Mouse (Mus musculus): ENCODE results near the gene Skap1. TPM values are rescaled to one million over a fixed set of nuclear protein-coding genes. Genes with fewer than 3 reads are reported as not detected.

Skap1 gene
- polyA plus RNA-seq, 2 experiments = 0.11 to 0.14 TPM

DNA sequence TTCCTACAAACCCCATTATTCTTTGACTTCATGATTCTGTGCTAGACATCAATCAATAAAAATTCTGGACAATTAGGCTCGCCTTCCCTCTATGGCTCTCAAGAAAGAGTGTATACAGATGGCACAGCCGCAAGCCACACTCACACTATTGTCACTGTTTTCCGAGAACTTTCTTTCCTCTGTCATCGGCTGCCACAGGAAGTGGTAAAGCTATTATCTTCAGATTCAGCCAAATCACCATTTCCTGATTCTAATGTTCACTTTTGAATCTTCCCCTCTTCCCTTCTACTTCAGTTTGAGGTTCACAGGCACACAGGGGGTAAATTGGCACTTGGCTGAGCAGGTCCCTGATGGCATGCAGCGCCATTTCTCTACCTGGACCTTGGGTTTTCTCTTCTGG, 9.3 kb upstream of the Skap1 start:
- Histone ChIP-seq H3K36me3 (replicated peaks; ENCODE audit: control insufficient read depth, insufficient read depth, low read depth) (no peaks in the 10 kb centered on the region), H3K9ac (replicated peaks) (no peak overlapping the region), H3K4me2 (ENCODE audit: low read depth) (no peak overlapping the region), H3K9me3 (ENCODE audit: control insufficient read depth, low read length) (no peaks in the 10 kb centered on the region), H3K4me3 (ENCODE audit: insufficient read depth in 1 of 2, low read depth in 2 of 2, low read length in 2 of 2) (no peak overlapping the region), H3K27ac (no peak overlapping the region), H3K4me1 (replicated peaks; ENCODE audit: control insufficient read depth in 2 of 2, insufficient read depth in 2 of 2, low read length in 1 of 2) (no peaks in the 10 kb centered on the region), H3K27me3 (ENCODE audit: control insufficient read depth, insufficient read depth, low read length) (peaks cover 7% of the 10 kb centered on the region)
- ATAC-seq (ENCODE audit: insufficient read depth) (no peak), DNase-seq (ENCODE audit: low read depth in 3 of 3, low spot score in 3 of 3) (no peak)
- TF ChIP-seq EP300 (IDR thresholded peaks at IDR 0.05; ENCODE audit: low read depth) (no peak), CTCF (IDR thresholded peaks at IDR 0.05; ENCODE audit: low read depth) (no peak)
- 7% methylated on average over 5 of the region's 5 CpGs for WGBS (ENCODE audit: insufficient replicate concordance)

DNA sequence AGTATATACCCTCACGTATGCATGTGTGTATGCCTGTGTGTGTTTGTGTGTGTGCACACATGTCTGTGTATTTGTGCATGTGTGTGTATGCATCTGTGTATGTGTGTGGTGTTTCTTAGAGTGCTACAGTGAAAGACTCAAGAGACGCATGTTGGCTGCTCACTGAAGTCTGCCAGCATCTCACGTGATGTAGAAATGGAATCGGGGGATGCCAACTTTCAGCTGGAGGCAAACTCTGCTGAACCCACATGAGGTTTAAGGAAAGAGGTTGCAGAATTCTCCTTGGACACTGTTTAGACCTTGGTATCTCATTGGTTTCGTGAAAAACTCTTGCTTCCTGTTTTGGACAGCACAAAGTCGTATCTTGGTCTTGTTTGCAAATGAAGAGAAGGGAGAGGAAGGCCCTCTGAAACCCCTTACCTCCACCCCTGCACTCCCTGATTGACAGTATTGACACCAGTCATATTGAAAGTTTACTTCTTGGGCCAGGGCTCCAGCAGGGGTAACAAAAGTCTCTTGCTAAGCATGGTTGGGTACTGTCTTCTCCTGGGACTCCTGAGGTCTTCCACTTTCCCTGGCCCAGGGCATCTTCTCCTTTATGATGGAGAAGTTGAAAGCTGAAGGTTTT, 8.6 kb upstream of the Skap1 start:
- Histone ChIP-seq H3K27me3 (ENCODE audit: control insufficient read depth, insufficient read depth, low read length) (peaks cover 7% of the 10 kb centered on the region), H3K27ac (no peak overlapping the region), H3K4me1 (replicated peaks; ENCODE audit: control insufficient read depth in 2 of 2, insufficient read depth in 2 of 2, low read length in 1 of 2) (no peaks in the 10 kb centered on the region), H3K9me3 (ENCODE audit: control insufficient read depth, low read length) (no peaks in the 10 kb centered on the region), H3K4me2 (ENCODE audit: low read depth) (no peak overlapping the region), H3K9ac (replicated peaks) (no peak overlapping the region), H3K4me3 (ENCODE audit: insufficient read depth in 1 of 2, low read depth in 2 of 2, low read length in 2 of 2) (no peak overlapping the region), H3K36me3 (replicated peaks; ENCODE audit: control insufficient read depth, insufficient read depth, low read depth) (no peaks in the 10 kb centered on the region)
- TF ChIP-seq CTCF (IDR thresholded peaks at IDR 0.05; ENCODE audit: low read depth) (no peak), EP300 (IDR thresholded peaks at IDR 0.05; ENCODE audit: low read depth) (no peak)
- ATAC-seq (ENCODE audit: insufficient read depth) (no peak), DNase-seq (ENCODE audit: low read depth in 3 of 3, low spot score in 3 of 3) (no peak)
- WGBS (ENCODE audit: insufficient replicate concordance) = 50% methylated on average over 6 of the region's 6 CpGs

DNA sequence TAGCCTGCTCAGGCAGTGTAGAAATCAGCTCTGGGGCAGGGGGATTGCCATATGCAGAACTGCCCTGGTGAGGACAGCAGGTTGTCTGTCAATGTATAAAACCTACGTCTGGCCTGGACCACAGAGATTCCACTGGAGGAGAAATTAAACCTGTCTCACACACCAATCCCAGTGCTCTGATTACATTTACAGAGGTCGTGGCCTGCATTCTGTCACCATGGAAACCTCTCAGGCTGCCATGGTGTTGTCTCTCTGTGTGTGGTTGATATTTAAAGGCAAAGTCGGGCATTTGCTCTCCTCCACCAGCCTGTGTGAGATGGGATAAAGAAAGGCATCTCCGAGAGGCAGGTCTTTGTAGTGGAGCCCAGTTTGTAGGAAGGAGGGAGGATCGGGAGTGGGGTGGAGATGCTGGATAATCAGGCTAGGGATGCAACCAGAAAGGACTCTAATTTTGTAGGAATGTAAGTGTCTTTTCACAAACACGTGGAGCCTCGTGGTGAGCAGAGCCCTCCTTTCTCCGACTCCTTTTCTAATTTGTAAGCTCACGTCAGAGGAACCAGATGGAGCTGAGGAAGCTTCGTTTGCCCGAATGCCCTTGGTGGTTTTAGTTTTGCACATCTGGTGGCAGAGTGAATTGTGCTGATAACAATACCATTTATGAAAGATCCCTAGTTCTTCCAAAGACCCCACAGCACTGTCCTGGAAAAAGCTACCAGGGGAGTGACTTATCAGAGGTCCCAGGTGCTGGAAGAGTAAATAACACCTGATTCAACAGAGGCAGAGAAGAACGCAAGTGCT, 7.7 kb upstream of the Skap1 start:
- ATAC-seq (ENCODE audit: insufficient read depth) (no peak), DNase-seq (ENCODE audit: low read depth in 3 of 3, low spot score in 3 of 3) (no peak)
- no peak overlapping the region for H3K27ac ChIP-seq
- TF ChIP-seq EP300 (IDR thresholded peaks at IDR 0.05; ENCODE audit: low read depth) = no peak
- no peak for TF ChIP-seq CTCF (IDR thresholded peaks at IDR 0.05; ENCODE audit: low read depth)
- H3K36me3 ChIP-seq (replicated peaks; ENCODE audit: control insufficient read depth, insufficient read depth, low read depth) = no peaks in the 10 kb centered on the region
- H3K4me3 ChIP-seq (ENCODE audit: insufficient read depth in 1 of 2, low read depth in 2 of 2, low read length in 2 of 2) = no peak overlapping the region
- peaks cover 9% of the 10 kb centered on the region for H3K27me3 ChIP-seq (ENCODE audit: control insufficient read depth, insufficient read depth, low read length)
- no peaks in the 10 kb centered on the region for H3K9me3 ChIP-seq (ENCODE audit: control insufficient read depth, low read length)
- no peak overlapping the region for H3K4me2 ChIP-seq (ENCODE audit: low read depth)
- WGBS (ENCODE audit: insufficient replicate concordance) = 11% methylated on average over 12 of the region's 12 CpGs
- H3K9ac ChIP-seq (replicated peaks) = no peak overlapping the region
- H3K4me1 ChIP-seq (replicated peaks; ENCODE audit: control insufficient read depth in 2 of 2, insufficient read depth in 2 of 2, low read length in 1 of 2) = no peaks in the 10 kb centered on the region

DNA sequence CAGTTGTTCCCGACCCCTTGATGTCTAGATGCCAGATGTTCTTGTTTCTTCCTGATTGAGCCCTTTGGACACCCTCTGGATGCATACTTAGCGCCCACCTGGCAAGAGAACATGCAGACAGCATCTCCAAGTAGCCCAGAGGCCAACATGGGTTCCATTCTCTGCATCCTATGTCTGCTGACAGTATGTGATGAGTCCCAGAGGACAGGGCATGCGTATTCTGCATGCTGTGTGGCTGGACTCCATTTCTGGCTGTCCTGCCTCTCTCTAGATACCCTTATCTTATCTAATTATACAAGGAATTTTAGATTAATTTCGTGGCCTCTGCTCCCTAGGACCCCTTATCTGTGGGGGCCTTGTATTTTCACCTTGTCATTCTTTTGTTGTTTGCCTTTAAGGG, 2.6 kb upstream of the Skap1 start:
- Histone ChIP-seq H3K27me3 (ENCODE audit: control insufficient read depth, insufficient read depth, low read length) (peaks cover 48% of the 10 kb centered on the region), H3K4me1 (replicated peaks; ENCODE audit: control insufficient read depth in 2 of 2, insufficient read depth in 2 of 2, low read length in 1 of 2) (peaks cover 0 to 3% of the 10 kb centered on the region in 2 experiments; a peak in 1 of 4 replicates), H3K9me3 (ENCODE audit: control insufficient read depth, low read length) (no peaks in the 10 kb centered on the region), H3K36me3 (replicated peaks; ENCODE audit: control insufficient read depth, insufficient read depth, low read depth) (no peaks in the 10 kb centered on the region), H3K4me3 (ENCODE audit: insufficient read depth in 1 of 2, low read depth in 2 of 2, low read length in 2 of 2) (no peak overlapping the region), H3K27ac (no peak overlapping the region), H3K4me2 (ENCODE audit: low read depth) (no peak overlapping the region), H3K9ac (replicated peaks) (no peak overlapping the region)
- ATAC-seq (ENCODE audit: insufficient read depth) (no peak), DNase-seq (ENCODE audit: low read depth in 3 of 3, low spot score in 3 of 3) (no peak)
- 33% methylated on average over 4 of the region's 4 CpGs for WGBS (ENCODE audit: insufficient replicate concordance)
- TF ChIP-seq EP300 (IDR thresholded peaks at IDR 0.05; ENCODE audit: low read depth) = no peak
- TF ChIP-seq CTCF (IDR thresholded peaks at IDR 0.05; ENCODE audit: low read depth) = no peak

DNA sequence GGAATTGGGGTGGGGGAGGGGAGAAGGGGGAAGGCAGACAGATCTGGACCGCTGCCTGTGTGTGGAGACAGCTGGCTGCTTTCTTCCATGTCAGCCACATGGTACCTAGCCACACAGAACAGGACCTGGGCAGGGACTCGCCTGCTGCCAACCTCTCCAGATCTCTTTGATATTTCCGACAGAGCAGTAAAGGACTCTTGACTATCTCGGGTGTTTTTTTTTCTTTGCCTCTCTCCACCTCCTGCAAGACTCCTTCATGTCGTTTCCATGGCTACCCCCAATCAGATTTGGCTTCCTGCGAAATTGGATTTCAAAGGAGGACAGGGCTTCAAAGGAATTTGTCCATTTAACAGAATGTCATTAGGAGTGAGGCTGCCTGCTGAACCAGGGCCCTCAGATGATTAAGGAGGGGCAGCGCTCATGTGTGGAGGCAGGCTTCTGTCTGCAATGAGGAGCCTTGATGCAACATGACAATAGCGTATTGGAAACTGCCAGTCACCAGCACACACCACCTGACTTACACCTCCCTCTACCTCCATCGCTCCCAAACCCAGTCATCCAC, 2.1 kb upstream of the Skap1 start:
- 23% methylated on average over 9 of the region's 9 CpGs for WGBS (ENCODE audit: insufficient replicate concordance)

More for the DNA sequence above, 2.1 kb upstream of the Skap1 start:
- TF ChIP-seq EP300 (IDR thresholded peaks at IDR 0.05; ENCODE audit: low read depth) = no peak
- TF ChIP-seq CTCF (IDR thresholded peaks at IDR 0.05; ENCODE audit: low read depth) = no peak
- Histone ChIP-seq H3K27me3 (ENCODE audit: control insufficient read depth, insufficient read depth, low read length) (peaks cover 44% of the 10 kb centered on the region), H3K9ac (replicated peaks) (no peak overlapping the region), H3K27ac (no peak overlapping the region), H3K36me3 (replicated peaks; ENCODE audit: control insufficient read depth, insufficient read depth, low read depth) (no peaks in the 10 kb centered on the region), H3K4me1 (replicated peaks; ENCODE audit: control insufficient read depth in 2 of 2, insufficient read depth in 2 of 2, low read length in 1 of 2) (peaks cover 0 to 5% of the 10 kb centered on the region in 2 experiments; a peak in 1 of 4 replicates), H3K4me2 (ENCODE audit: low read depth) (no peak overlapping the region), H3K4me3 (ENCODE audit: insufficient read depth in 1 of 2, low read depth in 2 of 2, low read length in 2 of 2) (no peak overlapping the region), H3K9me3 (ENCODE audit: control insufficient read depth, low read length) (no peaks in the 10 kb centered on the region)
- DNase-seq (ENCODE audit: low read depth in 3 of 3, low spot score in 3 of 3) = no peak
- no peak for ATAC-seq (ENCODE audit: insufficient read depth)
